In genomic region chr9:61368567-61369240, GRCm38 (mm10) we compare ENCODE assay signal across 8 mouse cellular contexts. TPM values are rescaled to one million over a fixed set of nuclear protein-coding genes. Genes with fewer than 3 reads are reported as not detected.
DNase-seq lines count a peak whose midpoint lies in the region; ATAC-seq lines count a peak whose summit lies in the region.

No protein-coding gene starts in this region.

- no peaks in the 10 kb centered on the region for H3K9me3 ChIP-seq in forebrain, embryonic 14.5 days (replicated peaks; ENCODE audit: control insufficient read depth, low read length)
- H3K9me3 ChIP-seq in hindbrain, embryonic 16.5 days (ENCODE audit: control insufficient read depth, low read length), result no peaks in the 10 kb centered on the region
- no peaks in the 10 kb centered on the region for H3K9me3 ChIP-seq in liver, embryonic 12.5 days (replicated peaks)
- no peaks in the 10 kb centered on the region for H3K9me3 ChIP-seq in neural tube, embryonic 13.5 days

- H3K4me2 ChIP-seq in forebrain, embryonic 14.5 days (ENCODE audit: low read length), result peak overlapping the region; percentile 52
- peak overlapping the region; percentile 53 for H3K4me2 ChIP-seq in hindbrain, embryonic 16.5 days (ENCODE audit: low read length)
- peak overlapping the region; percentile 86 for H3K4me2 ChIP-seq in liver, embryonic 12.5 days
- H3K4me2 ChIP-seq in neural tube, embryonic 13.5 days, result peak overlapping the region; percentile 56

- H3K4me1 ChIP-seq in forebrain, embryonic 14.5 days (ENCODE audit: control insufficient read depth, insufficient read depth, low read length), result peaks cover 32% of the 10 kb centered on the region
- H3K4me1 ChIP-seq in hindbrain, embryonic 16.5 days (ENCODE audit: control insufficient read depth, insufficient read depth, low read depth, low read length), result peaks cover 25% of the 10 kb centered on the region
- H3K4me1 ChIP-seq in liver, embryonic 12.5 days, result peaks cover 50% of the 10 kb centered on the region
- peaks cover 48% of the 10 kb centered on the region for H3K4me1 ChIP-seq in neural tube, embryonic 13.5 days (replicated peaks)

- 0% methylated on average over 12 of the region's 12 CpGs for WGBS in forebrain, embryonic 14.5 days
- 3% methylated on average over 12 of the region's 12 CpGs for WGBS in hindbrain, embryonic 16.5 days
- WGBS in liver, embryonic 12.5 days (ENCODE audit: insufficient replicate concordance), result 4% methylated on average over 12 of the region's 12 CpGs
- under 1% methylated on average over 12 of the region's 12 CpGs for WGBS in neural tube, embryonic 13.5 days

- H3K27ac ChIP-seq in forebrain, embryonic 14.5 days (ENCODE audit: low read depth, low read length), result peak overlapping the region; percentile 44; the same call in 1 of the 2 replicates
- H3K27ac ChIP-seq in hindbrain, embryonic 16.5 days (ENCODE audit: low read depth, low read length), result peak overlapping the region; percentile 69
- H3K27ac ChIP-seq in liver, embryonic 12.5 days, result no peak overlapping the region
- peak overlapping the region; percentile 57 for H3K27ac ChIP-seq in neural tube, embryonic 13.5 days (replicated peaks)

- no peak overlapping the region for H3K9ac ChIP-seq in forebrain, embryonic 14.5 days (ENCODE audit: low read length)
- no peak overlapping the region for H3K9ac ChIP-seq in hindbrain, embryonic 16.5 days (ENCODE audit: low read depth, low read length)
- H3K9ac ChIP-seq in liver, embryonic 12.5 days, result no peak overlapping the region
- H3K9ac ChIP-seq in neural tube, embryonic 13.5 days, result no peak overlapping the region

- no peak overlapping the region for H3K4me3 ChIP-seq in forebrain, embryonic 14.5 days (ENCODE audit: low read depth, low read length)
- H3K4me3 ChIP-seq in hindbrain, embryonic 16.5 days (ENCODE audit: low read length), result no peak overlapping the region
- 0 out of 2 replicates have a peak overlapping the region, but pooled peaks have one; percentile 28 for H3K4me3 ChIP-seq in liver, embryonic 12.5 days
- no peak overlapping the region for H3K4me3 ChIP-seq in neural tube, embryonic 13.5 days

- peaks cover 4% of the 10 kb centered on the region; the same call in 1 of the 2 replicates for H3K27me3 ChIP-seq in forebrain, embryonic 14.5 days (replicated peaks; ENCODE audit: control insufficient read depth, insufficient read depth, low read length)
- peaks cover 6% of the 10 kb centered on the region; the same call in 1 of the 2 replicates for H3K27me3 ChIP-seq in hindbrain, embryonic 16.5 days (replicated peaks; ENCODE audit: control insufficient read depth, insufficient read depth, low read length)
- peaks cover 76% of the 10 kb centered on the region for H3K27me3 ChIP-seq in liver, embryonic 12.5 days (replicated peaks)
- H3K27me3 ChIP-seq in neural tube, embryonic 13.5 days, result peaks cover 37% of the 10 kb centered on the region

- DNase-seq in ES-CJ7 (ENCODE audit: low read depth, low spot score), result peak; percentile 96
- DNase-seq in adrenal gland, postnatal 10 days, result peak; percentile 82
- peak; percentile 99 for DNase-seq in forebrain, embryonic 14.5 days (ENCODE audit: low spot score)
- no peak for DNase-seq in spleen, adult 12 weeks (ENCODE audit: low spot score)

- no peak for ATAC-seq in forebrain, embryonic 14.5 days
- ATAC-seq in hindbrain, embryonic 16.5 days, result no peak
- no peak for ATAC-seq in liver, embryonic 12.5 days
- no peak for ATAC-seq in neural tube, embryonic 13.5 days (ENCODE audit: low read depth)
- no peak for ATAC-seq in megakaryocyte-erythroid progenitor cell, adult 5-6 weeks (replicated peaks; ENCODE audit: low FRiP score, low TSS enrichment, poor library complexity, severe bottlenecking)

- no peaks in the 10 kb centered on the region for H3K36me3 ChIP-seq in forebrain, embryonic 14.5 days (ENCODE audit: control insufficient read depth, insufficient read depth, low read length)
- H3K36me3 ChIP-seq in hindbrain, embryonic 16.5 days (ENCODE audit: control insufficient read depth, insufficient read depth, low read length), result no peaks in the 10 kb centered on the region
- H3K36me3 ChIP-seq in liver, embryonic 12.5 days, result no peaks in the 10 kb centered on the region
- no peaks in the 10 kb centered on the region for H3K36me3 ChIP-seq in neural tube, embryonic 13.5 days

RNA-seq across cellular contexts. Expression of gene Tle3, which starts 3.5 kb away (rescaled TPM):
- 10 to 100 TPM; 82.4 to 92.7 TPM for total RNA-seq in adrenal gland, postnatal 10 days (2021)
- 28.1 and 30.1 TPM in 2 replicates for polyA plus RNA-seq in forebrain, embryonic 14.5 days (2014; fragmentation: Nextera tagmentation; extraction: Ambion mirVana)
- 19.5 and 23.0 TPM in 2 replicates for polyA plus RNA-seq in hindbrain, embryonic 16.5 days (2015; fragmentation: Nextera tagmentation; extraction: Ambion mirVana)
- 7.7 and 8.2 TPM in 2 replicates for polyA plus RNA-seq in liver, embryonic 12.5 days (2016; fragmentation: Nextera tagmentation; extraction: Ambion mirVana)
- 31.1 and 33.7 TPM in 2 replicates for polyA plus RNA-seq in neural tube, embryonic 13.5 days (2015; fragmentation: Nextera tagmentation; extraction: Ambion mirVana)
- total RNA-seq in megakaryocyte-erythroid progenitor cell, adult 5-6 weeks (2014; fragmentation: Nextera tagmentation), result 53.3 and 57.0 TPM in 2 replicates
- total RNA-seq in megakaryocyte-erythroid progenitor cell, adult 5-6 weeks (2017), result 19.1 and 26.7 TPM in 2 replicates
